In genomic region chr1:177175436-177175835, GRCm38 (mm10) we compare ENCODE assay signal across 10 mouse cellular contexts.
A peak's percentile ranks its signal among the peaks of the same experiment; 100 is the strongest.
DNase-seq lines count a peak whose midpoint lies in the region; ATAC-seq lines count a peak whose summit lies in the region.
"Had no signal": no experiment of that assay in that cellular context is flagged by ENCODE, and none has a peak within 500 bp of the region (broad histone marks: within the 10 kb centered on the region; RNA-seq: fewer than 3 reads in every experiment).

No protein-coding gene starts in this region.

- peak; percentile 61 for DNase-seq in cerebellum, adult 9-10 months
- DNase-seq in layer of hippocampus, postnatal 14 days (ENCODE audit: low spot score in 2 of 2): peak; percentile 41 to 88
- DNase-seq in neural tube, embryonic 11.5 days (ENCODE audit: low spot score): peak; percentile 73
- DNase-seq in liver, embryonic 11.5 days (ENCODE audit: low spot score): no peak
- DNase-seq in spleen, postnatal 10 days (ENCODE audit: low spot score in 2 of 2): no peak
- no peak for DNase-seq in thymus, postnatal 14 days

- no peak overlapping the region for H3K4me2 ChIP-seq in forebrain, embryonic 16.5 days (ENCODE audit: low read length)
- H3K4me2 ChIP-seq in neural tube, embryonic 11.5 days (ENCODE audit: low read depth): no peak overlapping the region
- no peak overlapping the region for H3K4me2 ChIP-seq in liver, embryonic 11.5 days
- H3K4me2 ChIP-seq in kidney, embryonic 16.5 days (replicated peaks; ENCODE audit: low read depth, low read length): no peak overlapping the region
- H3K4me2 ChIP-seq: liver, embryonic 15.5 days had no signal

- no peaks in the 10 kb centered on the region for H3K36me3 ChIP-seq in forebrain, embryonic 16.5 days (ENCODE audit: control insufficient read depth, insufficient read depth)
- no peaks in the 10 kb centered on the region for H3K36me3 ChIP-seq in neural tube, embryonic 11.5 days (ENCODE audit: control insufficient read depth, insufficient read depth, low read length)
- no peaks in the 10 kb centered on the region for H3K36me3 ChIP-seq in liver, embryonic 11.5 days (ENCODE audit: control insufficient read depth, insufficient read depth, low read length)
- H3K36me3 ChIP-seq in kidney, embryonic 16.5 days (ENCODE audit: insufficient read depth, low read length): no peaks in the 10 kb centered on the region
- H3K36me3 ChIP-seq: G1E; liver, embryonic 15.5 days had no signal

- peak; percentile 94 for ATAC-seq in forebrain, embryonic 16.5 days
- ATAC-seq in neural tube, embryonic 11.5 days (ENCODE audit: insufficient read depth, low FRiP score, low TSS enrichment): peak; percentile 93
- ATAC-seq in liver, embryonic 11.5 days (replicated peaks; ENCODE audit: low FRiP score): no peak
- ATAC-seq in kidney, embryonic 16.5 days (ENCODE audit: low FRiP score, low TSS enrichment): no peak

- no peaks in the 10 kb centered on the region for H3K27me3 ChIP-seq in forebrain, embryonic 16.5 days (replicated peaks; ENCODE audit: control insufficient read depth, insufficient read depth, low read length)
- no peaks in the 10 kb centered on the region for H3K27me3 ChIP-seq in neural tube, embryonic 11.5 days (ENCODE audit: control insufficient read depth, insufficient read depth, low read length)
- no peaks in the 10 kb centered on the region for H3K27me3 ChIP-seq in liver, embryonic 11.5 days (replicated peaks; ENCODE audit: control insufficient read depth, insufficient read depth, low read length)
- H3K27me3 ChIP-seq in kidney, embryonic 16.5 days (ENCODE audit: insufficient read depth, low read length): no peaks in the 10 kb centered on the region
- H3K27me3 ChIP-seq: liver, embryonic 15.5 days had no signal

- no peak overlapping the region for H3K4me3 ChIP-seq in forebrain, embryonic 16.5 days (replicated peaks; ENCODE audit: low read length)
- no peak overlapping the region for H3K4me3 ChIP-seq in neural tube, embryonic 11.5 days (ENCODE audit: low read depth, low read length)
- H3K4me3 ChIP-seq in liver, embryonic 11.5 days (ENCODE audit: low read depth, low read length): no peak overlapping the region
- H3K4me3 ChIP-seq in kidney, embryonic 16.5 days (ENCODE audit: low read length): no peak overlapping the region
- H3K4me3 ChIP-seq: liver, embryonic 15.5 days had no signal

- H3K9me3 ChIP-seq in forebrain, embryonic 16.5 days (ENCODE audit: control insufficient read depth, low read length): no peaks in the 10 kb centered on the region
- no peaks in the 10 kb centered on the region for H3K9me3 ChIP-seq in neural tube, embryonic 11.5 days (ENCODE audit: control insufficient read depth, low read length)
- H3K9me3 ChIP-seq in liver, embryonic 11.5 days (ENCODE audit: control insufficient read depth, low read length): no peaks in the 10 kb centered on the region
- no peaks in the 10 kb centered on the region for H3K9me3 ChIP-seq in kidney, embryonic 16.5 days (ENCODE audit: low read length)
- H3K9me3 ChIP-seq: G1E; liver, embryonic 15.5 days had no signal

- H3K27ac ChIP-seq in forebrain, embryonic 16.5 days (ENCODE audit: low read length): peak overlapping the region; percentile 44
- no peak overlapping the region for H3K27ac ChIP-seq in neural tube, embryonic 11.5 days (ENCODE audit: low read depth, low read length)
- H3K27ac ChIP-seq in liver, embryonic 11.5 days (ENCODE audit: low read depth, low read length): no peak overlapping the region
- H3K27ac ChIP-seq in kidney, embryonic 16.5 days (ENCODE audit: low read length): no peak overlapping the region
- H3K27ac ChIP-seq: liver, embryonic 15.5 days had no signal

- H3K4me1 ChIP-seq in forebrain, embryonic 16.5 days (replicated peaks; ENCODE audit: control insufficient read depth, insufficient read depth, low read length): peaks cover 11% of the 10 kb centered on the region
- H3K4me1 ChIP-seq in neural tube, embryonic 11.5 days (ENCODE audit: control insufficient read depth, insufficient read depth, low read length): peaks cover 6% of the 10 kb centered on the region; the same call in 1 of the 2 replicates
- H3K4me1 ChIP-seq in liver, embryonic 11.5 days (replicated peaks; ENCODE audit: control insufficient read depth, insufficient read depth, low read length): no peaks in the 10 kb centered on the region
- H3K4me1 ChIP-seq in kidney, embryonic 16.5 days (ENCODE audit: insufficient read depth, low read length): no peaks in the 10 kb centered on the region
- H3K4me1 ChIP-seq: liver, embryonic 15.5 days had no signal

- no peak overlapping the region for H3K9ac ChIP-seq in forebrain, embryonic 16.5 days (replicated peaks; ENCODE audit: low read depth, low read length)
- no peak overlapping the region for H3K9ac ChIP-seq in neural tube, embryonic 11.5 days (ENCODE audit: low read length)
- H3K9ac ChIP-seq in liver, embryonic 11.5 days (ENCODE audit: low read depth, low read length): no peak overlapping the region
- no peak overlapping the region for H3K9ac ChIP-seq in kidney, embryonic 16.5 days (replicated peaks; ENCODE audit: low read length)
- H3K9ac ChIP-seq: liver, embryonic 15.5 days had no signal

Comparison
In these comparisons a context has a peak if more than half of its experiments do, and no peak if none do; other contexts are left out.
1. DNase-seq: peak in cerebellum, adult 9-10 months (single experiment), layer of hippocampus, postnatal 14 days (2 of 2) and neural tube, embryonic 11.5 days (single experiment); none in liver, embryonic 11.5 days (single experiment), spleen, postnatal 10 days (0 of 2) and thymus, postnatal 14 days (single experiment).
2. ATAC-seq: peak in forebrain, embryonic 16.5 days (single experiment) and neural tube, embryonic 11.5 days (single experiment); none in liver, embryonic 11.5 days (single experiment) and kidney, embryonic 16.5 days (single experiment).